Mouse (Mus musculus): ENCODE data around the gene Ybx2. TPM values are rescaled to one million over a fixed set of nuclear protein-coding genes. Genes with fewer than 3 reads are reported as not detected.

The Ybx2 gene
- polyA plus RNA-seq, 1 experiment = 45.0 TPM

DNA sequence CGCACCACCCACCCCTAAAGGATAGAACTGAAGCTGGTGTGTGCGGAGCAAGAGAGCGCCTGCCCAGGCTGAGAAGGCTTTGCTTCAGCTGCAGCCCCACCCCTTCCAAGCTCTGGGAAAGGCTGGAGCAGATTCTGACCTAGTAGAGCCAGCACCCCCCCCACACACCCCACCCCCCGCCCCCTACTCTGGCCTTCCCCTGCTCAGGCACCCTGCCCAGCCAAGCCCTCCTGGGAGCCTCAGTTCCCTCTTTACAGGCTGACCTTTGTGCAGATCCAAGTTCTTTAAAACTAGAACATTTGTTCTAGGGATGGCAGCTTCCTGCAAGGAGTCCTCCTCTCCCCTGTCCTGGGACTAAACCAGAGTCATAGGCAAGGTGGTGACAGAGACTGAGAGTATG lies 1.8 kb downstream of the Ybx2 start:
- no peak for DNase-seq (ENCODE audit: low read depth)
- TF ChIP-seq CTCF (IDR thresholded peaks at IDR 0.05; ENCODE audit: borderline replicate concordance, extremely low read depth, insufficient read depth, insufficient read length) = no peak
- no peak for TF ChIP-seq POLR2A (IDR thresholded peaks at IDR 0.05; ENCODE audit: borderline replicate concordance, extremely low read depth, insufficient read depth, insufficient read length, poor library complexity, severe bottlenecking)

DNA sequence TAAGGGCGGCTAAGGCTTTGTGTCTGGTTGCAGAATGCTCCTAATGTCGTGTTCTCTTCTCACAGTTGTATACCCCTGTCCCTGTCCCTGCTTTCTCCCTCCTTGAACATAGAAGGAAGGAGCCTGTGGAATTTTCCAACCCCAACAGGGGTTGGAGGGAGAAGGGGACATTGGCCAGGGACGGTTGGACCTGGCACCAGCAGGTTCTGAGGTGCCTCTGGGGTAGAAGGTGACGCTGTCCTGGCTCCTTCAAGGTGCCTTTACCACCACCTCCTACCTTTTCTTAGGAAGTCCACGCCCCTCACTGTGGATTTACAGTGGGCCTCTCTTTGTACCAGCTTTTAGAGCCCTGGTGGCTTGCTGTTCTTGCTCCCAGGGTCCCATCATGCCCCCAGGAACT lies 2.2 kb downstream of the Ybx2 start:
- DNase-seq (ENCODE audit: low read depth) = no peak
- TF ChIP-seq POLR2A (IDR thresholded peaks at IDR 0.05; ENCODE audit: borderline replicate concordance, extremely low read depth, insufficient read depth, insufficient read length, poor library complexity, severe bottlenecking) (no peak), CTCF (IDR thresholded peaks at IDR 0.05; ENCODE audit: borderline replicate concordance, extremely low read depth, insufficient read depth, insufficient read length) (no peak)

DNA sequence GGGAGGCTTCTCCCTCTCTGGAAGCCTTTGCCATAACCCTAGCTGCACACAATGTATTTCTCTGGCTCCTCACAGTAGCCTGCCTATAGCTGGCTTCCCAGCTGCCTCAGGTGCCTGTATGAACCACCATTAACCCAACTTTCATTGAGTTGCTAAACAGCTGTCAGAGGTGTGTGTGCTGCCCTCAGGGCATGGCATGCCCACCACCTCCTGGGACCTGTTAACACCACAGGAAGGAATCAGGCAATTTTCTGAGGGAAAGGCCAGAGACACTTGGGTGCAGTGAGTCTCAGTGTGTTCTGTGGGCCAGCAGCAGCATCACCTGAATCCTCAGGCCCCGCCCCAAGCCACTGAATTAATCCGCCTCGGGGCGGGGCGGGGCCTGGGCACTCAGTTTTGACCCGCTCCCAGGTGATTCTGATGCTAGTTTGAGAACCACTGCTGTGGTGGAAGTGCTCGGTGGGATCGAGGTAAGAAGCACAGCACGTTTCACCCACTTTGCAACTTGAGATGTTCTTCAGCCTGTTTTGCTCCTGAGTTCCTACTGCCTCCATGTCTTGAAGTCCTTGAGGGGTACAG lies 2.9 kb downstream of the Ybx2 start:
- no peak for DNase-seq (ENCODE audit: low read depth)
- no peak for TF ChIP-seq CTCF (IDR thresholded peaks at IDR 0.05; ENCODE audit: borderline replicate concordance, extremely low read depth, insufficient read depth, insufficient read length)
- no peak for TF ChIP-seq POLR2A (IDR thresholded peaks at IDR 0.05; ENCODE audit: borderline replicate concordance, extremely low read depth, insufficient read depth, insufficient read length, poor library complexity, severe bottlenecking)

DNA sequence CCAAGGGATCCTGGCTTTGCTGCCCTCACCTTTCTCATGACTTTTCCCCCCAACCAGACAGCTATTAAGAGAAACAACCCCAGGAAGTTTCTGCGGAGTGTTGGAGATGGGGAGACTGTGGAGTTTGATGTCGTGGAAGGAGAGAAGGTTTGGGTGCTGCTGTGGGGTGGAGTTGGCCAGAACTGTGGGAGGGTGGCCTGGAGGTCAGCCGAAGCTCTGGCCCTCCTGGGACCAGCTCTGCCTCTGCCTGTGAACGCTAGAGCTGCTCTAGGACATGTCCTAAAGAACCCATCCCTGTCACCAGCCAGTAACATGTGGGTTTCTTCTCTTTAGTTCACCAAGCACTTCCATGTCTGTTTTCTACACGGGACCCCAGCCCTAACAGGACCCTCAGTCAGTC lies 3.6 kb downstream of the Ybx2 start:
- no peak for DNase-seq (ENCODE audit: low read depth)
- TF ChIP-seq POLR2A (IDR thresholded peaks at IDR 0.05; ENCODE audit: borderline replicate concordance, extremely low read depth, insufficient read depth, insufficient read length, poor library complexity, severe bottlenecking) (no peak), CTCF (IDR thresholded peaks at IDR 0.05; ENCODE audit: borderline replicate concordance, extremely low read depth, insufficient read depth, insufficient read length) (no peak)

DNA sequence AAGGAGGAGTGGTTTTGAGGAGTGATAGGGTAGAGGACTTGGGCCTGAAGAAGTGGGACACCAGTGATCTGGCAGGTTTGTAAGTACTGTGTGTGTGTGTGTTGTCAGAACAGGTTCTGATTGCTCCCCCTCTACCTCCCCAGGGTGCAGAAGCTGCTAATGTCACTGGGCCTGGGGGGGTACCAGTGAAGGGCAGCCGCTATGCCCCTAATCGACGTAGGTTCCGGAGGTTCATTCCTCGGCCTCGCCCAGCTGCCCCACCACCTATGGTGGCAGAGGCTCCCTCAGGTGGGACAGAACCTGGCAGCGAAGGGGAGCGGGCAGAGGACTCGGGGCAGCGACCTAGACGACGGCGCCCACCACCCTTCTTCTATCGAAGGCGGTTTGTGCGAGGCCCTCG lies 4.1 kb downstream of the Ybx2 start:
- TF ChIP-seq POLR2A (IDR thresholded peaks at IDR 0.05; ENCODE audit: borderline replicate concordance, extremely low read depth, insufficient read depth, insufficient read length, poor library complexity, severe bottlenecking) (no peak), CTCF (IDR thresholded peaks at IDR 0.05; ENCODE audit: borderline replicate concordance, extremely low read depth, insufficient read depth, insufficient read length) (no peak)
- no peak for DNase-seq (ENCODE audit: low read depth)

DNA sequence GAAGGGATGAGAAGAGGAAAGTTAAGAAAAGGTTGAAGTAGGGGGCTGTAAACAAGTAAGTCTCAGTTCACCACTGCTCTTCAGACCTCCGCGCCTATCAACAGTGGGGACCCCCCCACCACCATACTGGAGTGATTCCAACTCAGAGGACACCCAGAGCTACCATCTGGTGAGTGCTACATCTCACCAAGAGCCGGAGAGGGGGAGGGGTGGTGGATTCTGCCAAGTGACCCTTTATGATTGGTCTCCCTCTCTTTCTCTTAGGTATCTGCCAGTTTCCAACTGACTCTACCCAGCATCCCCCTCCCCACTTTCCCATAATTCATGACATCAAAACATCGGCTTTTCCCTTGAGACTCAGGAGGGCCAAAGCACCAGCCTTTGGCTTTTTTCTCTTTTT lies 5.4 kb downstream of the Ybx2 start:
- TF ChIP-seq CTCF (IDR thresholded peaks at IDR 0.05; ENCODE audit: borderline replicate concordance, extremely low read depth, insufficient read depth, insufficient read length) (no peak), POLR2A (IDR thresholded peaks at IDR 0.05; ENCODE audit: borderline replicate concordance, extremely low read depth, insufficient read depth, insufficient read length, poor library complexity, severe bottlenecking) (no peak)
- peak; percentile 46 for DNase-seq (ENCODE audit: low read depth)

DNA sequence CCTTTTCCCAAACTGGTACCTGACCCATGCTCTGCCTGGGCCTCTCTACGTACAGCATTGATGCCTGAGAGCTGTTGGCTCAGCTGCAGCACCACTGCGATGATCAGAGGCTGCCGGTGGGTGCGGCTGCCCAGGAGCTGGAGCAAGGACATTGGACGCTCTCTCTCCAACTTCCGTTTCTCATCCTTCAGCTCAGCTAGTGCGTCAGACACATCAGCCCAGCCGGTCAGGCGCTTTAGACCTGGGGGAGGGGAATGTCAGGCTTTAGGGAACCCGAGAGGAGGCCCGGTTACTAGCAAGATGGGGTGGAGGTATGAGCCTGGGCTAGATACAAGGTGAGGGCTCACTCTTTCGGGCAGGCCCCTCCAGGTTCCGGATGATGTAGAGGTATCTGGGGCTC lies 9.6 kb downstream of the Ybx2 start:
- TF ChIP-seq POLR2A (IDR thresholded peaks at IDR 0.05; ENCODE audit: borderline replicate concordance, extremely low read depth, insufficient read depth, insufficient read length, poor library complexity, severe bottlenecking) = no peak
- TF ChIP-seq CTCF (IDR thresholded peaks at IDR 0.05; ENCODE audit: borderline replicate concordance, extremely low read depth, insufficient read depth, insufficient read length) = no peak
- DNase-seq (ENCODE audit: low read depth) = no peak

DNA sequence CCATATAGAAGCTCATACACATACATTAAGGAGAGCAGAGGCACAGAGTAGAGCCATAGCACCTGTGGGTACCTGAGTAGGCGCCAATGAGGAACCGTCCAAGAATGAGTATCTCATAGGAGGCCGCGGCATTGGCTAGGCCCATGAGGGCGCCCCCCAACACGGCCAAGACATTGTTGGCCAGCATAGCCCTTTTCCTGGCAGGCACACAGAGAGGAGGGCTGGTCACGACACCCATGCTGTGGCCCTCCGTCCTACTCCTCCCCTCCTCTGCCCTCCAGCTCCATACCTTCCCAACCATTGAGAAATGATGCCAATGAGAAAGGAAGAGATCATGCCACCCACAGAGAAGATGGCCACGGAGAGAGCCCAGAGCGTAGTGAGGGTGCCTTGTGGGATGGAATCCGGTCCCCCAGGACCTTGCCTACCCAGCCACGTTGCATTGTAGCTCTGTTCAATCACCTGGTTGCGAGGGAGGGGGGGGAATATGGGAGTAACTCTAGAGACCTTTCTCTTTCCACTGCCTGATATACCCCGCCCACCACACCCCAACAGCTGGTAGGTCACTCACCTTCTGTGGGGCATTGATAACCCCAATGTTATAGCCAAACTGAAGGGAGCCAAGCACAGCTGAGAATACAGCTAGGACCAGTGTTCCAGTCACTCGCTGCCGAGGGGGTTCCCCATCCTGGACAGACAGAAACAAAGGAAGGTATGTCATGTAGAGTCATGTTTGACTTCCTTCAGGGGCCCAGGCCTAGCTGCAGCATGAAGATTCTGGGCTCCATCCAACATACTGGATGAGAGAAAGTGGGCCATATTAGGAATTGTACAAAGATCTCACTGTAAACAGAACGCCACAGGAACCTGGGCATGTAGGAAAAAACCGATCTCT lies 10.6 kb downstream of the Ybx2 start:
- TF ChIP-seq POLR2A (IDR thresholded peaks at IDR 0.05; ENCODE audit: borderline replicate concordance, extremely low read depth, insufficient read depth, insufficient read length, poor library complexity, severe bottlenecking) (no peak), CTCF (IDR thresholded peaks at IDR 0.05; ENCODE audit: borderline replicate concordance, extremely low read depth, insufficient read depth, insufficient read length) (no peak)
- DNase-seq (ENCODE audit: low read depth) = no peak

DNA sequence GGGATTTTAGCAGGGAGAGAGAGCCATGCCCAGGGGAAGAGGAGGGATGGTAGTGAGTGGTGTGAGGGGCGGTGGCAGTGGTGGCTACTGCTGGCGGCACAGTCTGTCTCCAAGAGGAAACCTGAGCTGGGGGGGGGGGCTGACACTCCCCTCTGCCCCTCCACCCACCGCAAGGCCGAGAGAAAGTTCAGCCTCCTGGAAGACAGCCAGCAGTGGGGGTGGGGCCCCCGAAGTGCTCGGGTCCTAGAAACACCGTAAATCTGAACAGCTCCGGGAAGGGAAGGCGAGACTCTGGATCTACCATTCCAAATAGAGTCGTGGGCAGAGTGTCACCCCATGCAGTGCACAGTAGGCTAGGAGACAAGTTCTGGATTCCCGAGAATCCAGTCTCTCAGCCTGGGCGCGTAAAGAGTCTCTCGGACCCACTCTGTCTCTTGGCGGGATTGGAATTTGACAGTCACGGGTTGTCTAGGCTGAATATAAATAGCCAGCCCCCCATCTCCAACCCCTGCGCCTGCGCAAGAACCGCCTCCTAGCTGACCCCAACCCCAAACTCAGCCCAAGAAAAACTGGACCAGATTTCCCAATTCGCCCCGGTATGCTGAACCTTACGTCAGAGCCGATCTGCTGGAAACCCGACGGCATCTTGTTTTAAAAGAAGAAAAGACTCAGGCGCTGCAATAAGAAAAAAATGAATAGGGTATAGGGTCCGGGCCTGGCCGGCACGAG lies 11.9 kb downstream of the Ybx2 start:
- no peak for TF ChIP-seq POLR2A (IDR thresholded peaks at IDR 0.05; ENCODE audit: borderline replicate concordance, extremely low read depth, insufficient read depth, insufficient read length, poor library complexity, severe bottlenecking)
- no peak for TF ChIP-seq CTCF (IDR thresholded peaks at IDR 0.05; ENCODE audit: borderline replicate concordance, extremely low read depth, insufficient read depth, insufficient read length)
- DNase-seq (ENCODE audit: low read depth) = peak; percentile 63

DNA sequence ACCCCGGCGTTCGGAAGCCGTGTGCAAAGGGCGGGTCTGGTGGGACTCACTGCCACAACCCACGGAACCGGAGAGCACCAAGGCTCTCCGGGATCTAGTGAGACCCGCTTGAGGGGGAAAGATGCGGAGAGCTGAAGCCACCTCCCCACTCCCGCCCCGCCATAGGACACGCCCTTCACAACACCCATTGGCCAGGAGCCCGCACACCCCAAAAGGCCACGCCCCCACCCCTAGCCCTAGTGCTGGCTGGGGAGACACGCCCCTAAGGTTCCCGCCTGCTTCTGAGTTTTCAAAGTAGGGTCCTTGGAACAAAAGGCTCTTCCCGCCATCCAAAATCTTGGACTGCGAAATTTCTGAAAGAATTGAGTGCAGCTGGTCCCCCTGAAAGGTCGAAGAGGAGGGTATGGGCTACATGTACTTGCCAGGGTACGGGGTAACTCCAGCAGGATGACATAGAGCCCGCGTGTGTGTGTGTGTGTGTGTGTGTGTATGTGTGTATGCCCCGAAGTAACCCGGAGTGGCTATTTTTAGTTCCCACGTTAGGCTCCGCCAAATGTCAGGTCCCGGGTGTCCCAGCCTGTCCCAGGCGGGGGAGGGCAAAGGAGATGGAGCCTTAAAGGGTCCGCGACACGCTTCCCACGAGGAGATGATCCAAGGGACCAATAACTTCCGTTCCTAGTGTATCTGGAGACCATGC lies 12.6 kb downstream of the Ybx2 start, which contains the start of gene Slc2a4:
TSS of gene Slc2a4 (minus strand) at position 123 of the 697 bp plus-strand sequence.
- peak; percentile 97 for DNase-seq (ENCODE audit: low read depth)
- TF ChIP-seq CTCF (IDR thresholded peaks at IDR 0.05; ENCODE audit: borderline replicate concordance, extremely low read depth, insufficient read depth, insufficient read length) (no peak), POLR2A (IDR thresholded peaks at IDR 0.05; ENCODE audit: borderline replicate concordance, extremely low read depth, insufficient read depth, insufficient read length, poor library complexity, severe bottlenecking) (0 out of 2 replicates have a peak, but pooled peaks have one; percentile 31)

DNA sequence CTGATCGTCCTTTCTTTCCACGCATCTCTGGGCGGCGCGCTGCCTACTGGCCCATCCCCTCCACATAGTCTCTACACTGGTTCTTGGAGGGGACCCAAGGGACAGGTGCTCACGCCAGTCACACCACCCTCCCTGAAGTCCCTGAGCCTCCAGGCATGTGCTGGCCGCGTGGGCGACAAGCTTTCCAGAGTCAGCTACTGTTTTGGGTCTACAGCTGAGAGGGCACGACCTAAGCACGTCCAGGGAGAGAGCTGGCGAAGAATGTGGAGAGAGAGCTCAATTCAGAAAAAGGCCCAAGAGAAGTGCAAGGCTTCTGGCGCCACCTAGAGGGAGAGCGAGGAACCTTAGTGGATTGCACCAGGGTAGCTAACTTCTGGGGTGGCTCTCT lies 13.2 kb downstream of the Ybx2 start:
- peak; percentile 88 for DNase-seq (ENCODE audit: low read depth)
- TF ChIP-seq POLR2A (IDR thresholded peaks at IDR 0.05; ENCODE audit: borderline replicate concordance, extremely low read depth, insufficient read depth, insufficient read length, poor library complexity, severe bottlenecking) = no peak
- peak; percentile 96 for TF ChIP-seq CTCF (IDR thresholded peaks at IDR 0.05; ENCODE audit: borderline replicate concordance, extremely low read depth, insufficient read depth, insufficient read length)
